Comparison of ENCODE assay signal across 8 mouse cellular contexts in genomic region chr11:103411981-103412949, GRCm38 (mm10). TPM values are rescaled to one million over a fixed set of nuclear protein-coding genes. Genes with fewer than 3 reads are reported as not detected.
DNase-seq lines count a peak whose midpoint lies in the region; ATAC-seq and TF ChIP-seq lines count a peak whose summit lies in the region.

TSS of gene Plekhm1 (minus strand) at chr11:103412687.

- peak within 1 kb of the TSS; percentile 97 for H3K4me3 ChIP-seq in heart, embryonic 12.5 days
- peak within 1 kb of the TSS; percentile 78 for H3K4me3 ChIP-seq in kidney, postnatal 0 days (replicated peaks; ENCODE audit: low read depth, low read length)
- peak within 1 kb of the TSS; percentile 73 for H3K4me3 ChIP-seq in liver, embryonic 11.5 days (ENCODE audit: low read depth, low read length)
- peak within 1 kb of the TSS; percentile 68 for H3K4me3 ChIP-seq in stomach, embryonic 14.5 days (ENCODE audit: low read depth, low read length)

- no peaks in the 10 kb centered on the region for H3K9me3 ChIP-seq in heart, embryonic 12.5 days (replicated peaks)
- H3K9me3 ChIP-seq in kidney, postnatal 0 days (replicated peaks; ENCODE audit: low read length): no peaks in the 10 kb centered on the region
- no peaks in the 10 kb centered on the region for H3K9me3 ChIP-seq in liver, embryonic 11.5 days (ENCODE audit: control insufficient read depth, low read length)
- H3K9me3 ChIP-seq in stomach, embryonic 14.5 days (ENCODE audit: control insufficient read depth, low read depth, low read length): no peaks in the 10 kb centered on the region

- peaks cover 8% of the 10 kb centered on the region; the same call in 1 of the 2 replicates for H3K36me3 ChIP-seq in heart, embryonic 12.5 days
- H3K36me3 ChIP-seq in kidney, postnatal 0 days (ENCODE audit: insufficient read depth, low read length): no peaks in the 10 kb centered on the region
- H3K36me3 ChIP-seq in liver, embryonic 11.5 days (ENCODE audit: control insufficient read depth, insufficient read depth, low read length): no peaks in the 10 kb centered on the region
- H3K36me3 ChIP-seq in stomach, embryonic 14.5 days (ENCODE audit: control insufficient read depth, insufficient read depth, low read length): no peaks in the 10 kb centered on the region

- TF ChIP-seq CTCF in kidney, postnatal 0 days (IDR thresholded peaks at IDR 0.05; ENCODE audit: low read depth): peak; percentile 8; the same call in 1 of the 2 replicates

- peak; percentile 99 for ATAC-seq in erythroid progenitor cell, adult 5-6 weeks (replicated peaks; ENCODE audit: low FRiP score, poor library complexity, severe bottlenecking)
- peak; percentile 97 for ATAC-seq in heart, embryonic 12.5 days (ENCODE audit: insufficient number of reproducible peaks, low FRiP score)
- ATAC-seq in kidney, postnatal 0 days (replicated peaks; ENCODE audit: low FRiP score, low read depth): peak; percentile 97
- peak; percentile 97 for ATAC-seq in liver, embryonic 11.5 days (replicated peaks; ENCODE audit: low FRiP score)
- ATAC-seq in stomach, embryonic 14.5 days (ENCODE audit: insufficient number of reproducible peaks, insufficient read depth, low FRiP score, low read depth): peak; percentile 97

- 0% methylated on average over 67 of the region's 67 CpGs for WGBS in heart, embryonic 12.5 days
- WGBS in kidney, postnatal 0 days: under 1% methylated on average over 66 of the region's 67 CpGs
- under 1% methylated on average over 67 of the region's 67 CpGs for WGBS in liver, embryonic 11.5 days
- WGBS in stomach, embryonic 14.5 days: under 1% methylated on average over 64 of the region's 67 CpGs

- H3K4me2 ChIP-seq in heart, embryonic 12.5 days: peak within 1 kb of the TSS; percentile 91
- peak within 1 kb of the TSS; percentile 95 for H3K4me2 ChIP-seq in kidney, postnatal 0 days (ENCODE audit: low read length)
- H3K4me2 ChIP-seq in liver, embryonic 11.5 days: peak within 1 kb of the TSS; percentile 78
- peak within 1 kb of the TSS; percentile 83 for H3K4me2 ChIP-seq in stomach, embryonic 14.5 days (replicated peaks; ENCODE audit: low read depth, low read length)

- H3K9ac ChIP-seq in heart, embryonic 12.5 days: peak within 1 kb of the TSS; percentile 87
- H3K9ac ChIP-seq in kidney, postnatal 0 days (ENCODE audit: low read depth, low read length): peak within 1 kb of the TSS; percentile 79
- peak within 1 kb of the TSS; percentile 80 for H3K9ac ChIP-seq in liver, embryonic 11.5 days (ENCODE audit: low read depth, low read length)
- H3K9ac ChIP-seq in stomach, embryonic 14.5 days (replicated peaks; ENCODE audit: low read depth, low read length): peak within 1 kb of the TSS; percentile 55

- 0 out of 2 replicates have a peak, but pooled peaks cover 8% of the 10 kb centered on the region for H3K27me3 ChIP-seq in heart, embryonic 12.5 days (replicated peaks)
- no peaks in the 10 kb centered on the region for H3K27me3 ChIP-seq in kidney, postnatal 0 days (ENCODE audit: insufficient read depth, low read length)
- no peaks in the 10 kb centered on the region for H3K27me3 ChIP-seq in liver, embryonic 11.5 days (replicated peaks; ENCODE audit: control insufficient read depth, insufficient read depth, low read length)
- H3K27me3 ChIP-seq in stomach, embryonic 14.5 days (ENCODE audit: control insufficient read depth, insufficient read depth, low read length): no peaks in the 10 kb centered on the region

- H3K4me1 ChIP-seq in heart, embryonic 12.5 days (replicated peaks): peaks cover 10% of the 10 kb centered on the region
- no peaks in the 10 kb centered on the region for H3K4me1 ChIP-seq in kidney, postnatal 0 days (replicated peaks; ENCODE audit: insufficient read depth, low read length)
- peaks cover 7% of the 10 kb centered on the region for H3K4me1 ChIP-seq in liver, embryonic 11.5 days (replicated peaks; ENCODE audit: control insufficient read depth, insufficient read depth, low read length)
- 0 out of 2 replicates have a peak, but pooled peaks cover 3% of the 10 kb centered on the region for H3K4me1 ChIP-seq in stomach, embryonic 14.5 days (ENCODE audit: control insufficient read depth, insufficient read depth, low read length)

- peak; percentile 97 for DNase-seq in CD4-positive helper T cell, adult 2 months (ENCODE audit: low read depth, low spot score)
- peak; percentile 91 for DNase-seq in brain, embryonic 18.5 days (ENCODE audit: low read depth, low spot score)
- peak; percentile 98 for DNase-seq in kidney, postnatal 0 days (ENCODE audit: low spot score)
- peak; percentile 94 for DNase-seq in liver, embryonic 11.5 days (ENCODE audit: low spot score)
- DNase-seq in naive thymus-derived CD4-positive, alpha-beta T cell, adult 2 months (ENCODE audit: low read depth): peak; percentile 97

- H3K27ac ChIP-seq in heart, embryonic 12.5 days (ENCODE audit: poor library complexity, severe bottlenecking): peak within 1 kb of the TSS; percentile 38; the same call in 1 of the 2 replicates
- peak within 1 kb of the TSS; percentile 37; the same call in 1 of the 2 replicates for H3K27ac ChIP-seq in kidney, postnatal 0 days
- 0 out of 2 replicates have a peak within 1 kb of the TSS, but pooled peaks have one; percentile 16 for H3K27ac ChIP-seq in liver, embryonic 11.5 days (ENCODE audit: low read depth, low read length)
- no peak within 1 kb of the TSS; the same call in 1 of the 2 replicates for H3K27ac ChIP-seq in stomach, embryonic 14.5 days (ENCODE audit: low read length)

RNA-seq across cellular contexts. Expression of gene Plekhm1, which starts in this region (rescaled TPM):
- 15.1 and 18.0 TPM in 2 replicates for total RNA-seq in erythroid progenitor cell, adult 5-6 weeks (2015; ENCODE audit: low replicate concordance)
- total RNA-seq in erythroid progenitor cell, adult 5-6 weeks (2017; ENCODE audit: low replicate concordance): 4.2 and 5.5 TPM in 2 replicates
- 7.4 and 7.5 TPM in 2 replicates for polyA plus RNA-seq in heart, embryonic 12.5 days (2016; fragmentation: Nextera tagmentation; extraction: Ambion mirVana)
- 5.4 and 6.1 TPM in 2 replicates for polyA plus RNA-seq in kidney, postnatal 0 days (2015; fragmentation: Nextera tagmentation; extraction: Ambion mirVana)
- 7.6 and 9.1 TPM in 2 replicates for polyA plus RNA-seq in liver, embryonic 11.5 days (2014; fragmentation: Nextera tagmentation; extraction: Ambion mirVana)
- polyA plus RNA-seq in stomach, embryonic 14.5 days (2014; fragmentation: Nextera tagmentation; extraction: Ambion mirVana): 7.5 and 9.2 TPM in 2 replicates
